Mouse (Mus musculus): ENCODE results near the gene Yy2.

DNA sequence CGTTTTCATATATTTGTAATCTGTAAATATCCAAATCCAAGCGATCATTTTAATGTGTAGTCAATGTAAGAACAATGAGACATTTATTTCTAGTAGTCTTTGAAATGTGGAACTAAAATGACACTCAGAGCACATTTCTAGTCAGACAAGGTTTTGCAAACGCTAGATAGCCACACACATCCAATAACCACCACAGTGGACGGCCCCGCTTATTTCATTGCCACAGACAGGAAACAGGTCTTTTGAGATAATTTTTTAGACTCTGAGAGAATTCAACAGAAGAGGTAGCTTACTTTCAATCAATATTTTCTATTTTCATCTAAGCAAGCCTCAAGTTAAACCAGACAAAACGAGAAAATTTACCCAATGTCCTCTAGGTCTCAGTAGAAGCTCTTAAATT is 27.1 kb upstream of the Yy2 start:
- no peak for TF ChIP-seq CTCF (IDR thresholded peaks at IDR 0.05; ENCODE audit: control insufficient read depth, insufficient read depth, insufficient read length)
- TF ChIP-seq MYOD1 (IDR thresholded peaks at IDR 0.05; ENCODE audit: control insufficient read depth, insufficient read length, low read depth): no peak
- TF ChIP-seq MYOG (IDR thresholded peaks at IDR 0.05; ENCODE audit: control insufficient read depth, extremely low read depth, insufficient read length): no peak
- TF ChIP-seq CEBPB (IDR thresholded peaks at IDR 0.05; ENCODE audit: low read depth): no peak

Measured in C2C12 (cell line).